Mouse (Mus musculus) macrophage (primary cell): ENCODE results near the gene Syne1. TPM values are rescaled to one million over a fixed set of nuclear protein-coding genes. Genes with fewer than 3 reads are reported as not detected.

Source experiments
- H3K27ac ChIP-seq: fragments of 350-480 bp; formaldehyde crosslinking; 2 replicates; pipeline ENCODE4 v1.9.0; 2021
- H3K36me3 ChIP-seq: fragments of 350-480 bp; formaldehyde crosslinking; 2 replicates; pipeline ENCODE4 v1.9.0; 2021; ENCODE audit errors: inconsistent target
- H3K4me3 ChIP-seq: fragments of 350-480 bp; formaldehyde crosslinking; 2 replicates; pipeline ENCODE4 v1.9.0; 2021; ENCODE audit errors: inconsistent target
- H3K79me2 ChIP-seq: fragments of 350-480 bp; formaldehyde crosslinking; 2 replicates; pipeline ENCODE4 v1.9.0; 2021; ENCODE audit errors: inconsistent target
- WGBS: methylation state at CpG from one replicate; pipeline ENCODE4 v1.1.7; 2026; ENCODE audit warnings: inconsistent platforms; ENCODE audit not compliant: missing documents; 5-methylcytosine and 5-hydroxymethylcytosine counted together
- polyA plus RNA-seq: library from polyadenylated mRNA; stranded (reverse); fragments of 250-400 nt; gene quantifications from 3 replicates; pipeline ENCODE4 v1.2.4, GENCODE M21; 2018; ENCODE audit warnings: inconsistent platforms

The Syne1 gene
- polyA plus RNA-seq, 1 experiment from 2014 or later = 14.6 TPM

- 55% methylated on average over 2 of the region's 2 CpGs for WGBS
- no peaks in the 10 kb centered on the region for H3K36me3 ChIP-seq
- H3K4me3 ChIP-seq = no peak overlapping the region
- H3K27ac ChIP-seq = no peak overlapping the region
- H3K79me2 ChIP-seq = no peaks in the 10 kb centered on the region
Measured at GRCm38 (mm10) chr10:5439802-5440350, 111.4 kb downstream of the Syne1 start.

GRCm38 (mm10) chr10:5437766-5438165, 113.5 kb downstream of the Syne1 start:
- H3K36me3 ChIP-seq = no peaks in the 10 kb centered on the region
- 75% methylated on average over 2 of the region's 2 CpGs for WGBS
- no peaks in the 10 kb centered on the region for H3K79me2 ChIP-seq
- no peak overlapping the region for H3K27ac ChIP-seq
- H3K4me3 ChIP-seq = no peak overlapping the region

DNA sequence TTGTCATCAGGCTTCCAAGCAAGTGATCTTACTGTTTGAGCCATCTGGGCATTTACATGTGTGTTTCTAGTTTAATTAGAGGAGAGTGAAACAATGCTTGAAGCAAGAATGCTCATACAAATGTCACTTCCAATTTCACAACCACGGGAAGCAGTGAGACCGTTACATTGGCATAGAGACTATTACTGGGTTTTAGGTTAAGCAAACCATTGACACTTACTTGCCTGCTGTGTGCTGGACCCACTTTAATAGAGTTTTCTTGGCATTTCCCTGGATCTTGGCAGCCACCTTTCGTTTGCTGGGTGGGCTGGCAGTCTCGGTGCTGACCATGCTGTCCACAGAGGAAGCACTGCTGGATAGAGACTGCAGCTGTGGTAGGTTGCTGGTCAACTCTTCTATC, 127.3 kb downstream of the Syne1 start:
- Histone ChIP-seq H3K27ac (no peak overlapping the region), H3K4me3 (no peak overlapping the region), H3K36me3 (no peaks in the 10 kb centered on the region), H3K79me2 (no peaks in the 10 kb centered on the region)
- WGBS = 95% methylated on average over 4 of the region's 4 CpGs

GRCm38 (mm10) chr10:5415730-5416129, 135.6 kb downstream of the Syne1 start:
- H3K36me3 ChIP-seq = no peaks in the 10 kb centered on the region

GRCm38 (mm10) chr10:5384131-5384776, 167.0 kb downstream of the Syne1 start:
- H3K4me3 ChIP-seq = no peak overlapping the region
- no peak overlapping the region for H3K27ac ChIP-seq
- H3K36me3 ChIP-seq = no peaks in the 10 kb centered on the region
- 64% methylated on average over 6 of the region's 6 CpGs for whole genome bisulfite sequencing
- no peaks in the 10 kb centered on the region for H3K79me2 ChIP-seq

More at GRCm38 (mm10) chr10:5415730-5416129, 135.6 kb downstream of the Syne1 start:
- no peaks in the 10 kb centered on the region for H3K79me2 ChIP-seq
- H3K4me3 ChIP-seq = no peak overlapping the region
- 92% methylated on average over 3 of the region's 3 CpGs for WGBS
- H3K27ac ChIP-seq = no peak overlapping the region

GRCm38 (mm10) chr10:5381536-5381935, 169.7 kb downstream of the Syne1 start:
- WGBS = 89% methylated on average over 4 of the region's 4 CpGs
- Histone ChIP-seq H3K27ac (no peak overlapping the region), H3K4me3 (no peak overlapping the region), H3K36me3 (no peaks in the 10 kb centered on the region), H3K79me2 (no peaks in the 10 kb centered on the region)

DNA sequence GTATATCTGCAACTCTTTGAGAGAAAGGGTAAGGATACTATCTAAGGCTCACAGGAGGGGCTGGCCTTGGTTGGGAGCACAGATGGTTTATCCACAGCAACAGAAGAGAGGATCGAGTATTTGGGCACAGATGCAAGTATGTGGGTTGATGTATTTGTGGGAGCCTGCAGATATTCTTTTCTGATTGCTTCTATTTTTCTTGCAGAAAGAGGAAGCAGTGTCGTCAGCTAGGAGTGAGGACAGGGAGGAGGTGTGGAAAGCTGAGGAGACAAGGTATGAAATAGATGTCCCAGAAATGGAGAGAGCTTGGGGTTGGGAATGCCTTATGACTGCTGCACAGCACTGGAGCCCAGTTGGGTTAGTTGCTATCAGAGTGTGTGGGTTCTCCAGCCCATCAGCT, 172.3 kb downstream of the Syne1 start:
- no peaks in the 10 kb centered on the region for H3K79me2 ChIP-seq
- H3K4me3 ChIP-seq = no peak overlapping the region
- H3K36me3 ChIP-seq = no peaks in the 10 kb centered on the region
- H3K27ac ChIP-seq = no peak overlapping the region
- WGBS = 21% methylated on average over 2 of the region's 2 CpGs

GRCm38 (mm10) chr10:5369599-5369998, 181.7 kb downstream of the Syne1 start:
- no peaks in the 10 kb centered on the region for H3K36me3 ChIP-seq
- 95% methylated on average over 4 of the region's 4 CpGs for WGBS
- no peaks in the 10 kb centered on the region for H3K79me2 ChIP-seq
- no peak overlapping the region for H3K4me3 ChIP-seq
- no peak overlapping the region for H3K27ac ChIP-seq

DNA sequence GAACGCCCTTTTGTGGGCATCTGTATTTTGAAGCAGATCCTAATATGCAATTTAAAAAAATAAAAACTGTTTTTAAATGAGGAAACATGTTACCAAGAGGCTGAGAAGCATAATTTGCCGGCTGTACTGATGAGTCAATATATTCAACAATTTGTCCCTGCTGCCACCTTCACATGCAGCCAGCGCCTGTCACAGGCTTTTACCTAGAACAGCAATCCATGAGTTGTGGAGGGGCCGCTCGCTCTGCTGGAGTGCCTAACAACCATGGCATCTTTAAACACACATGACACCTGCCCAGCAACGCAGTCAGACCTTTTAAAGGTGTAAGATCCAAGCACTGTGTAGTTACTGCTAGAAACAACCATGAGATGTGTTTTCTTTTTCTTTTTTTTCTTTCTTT, 183.0 kb downstream of the Syne1 start:
- no peak overlapping the region for H3K4me3 ChIP-seq
- 95% methylated on average over 6 of the region's 6 CpGs for WGBS
- H3K79me2 ChIP-seq = no peaks in the 10 kb centered on the region
- H3K27ac ChIP-seq = no peak overlapping the region
- H3K36me3 ChIP-seq = no peaks in the 10 kb centered on the region

DNA sequence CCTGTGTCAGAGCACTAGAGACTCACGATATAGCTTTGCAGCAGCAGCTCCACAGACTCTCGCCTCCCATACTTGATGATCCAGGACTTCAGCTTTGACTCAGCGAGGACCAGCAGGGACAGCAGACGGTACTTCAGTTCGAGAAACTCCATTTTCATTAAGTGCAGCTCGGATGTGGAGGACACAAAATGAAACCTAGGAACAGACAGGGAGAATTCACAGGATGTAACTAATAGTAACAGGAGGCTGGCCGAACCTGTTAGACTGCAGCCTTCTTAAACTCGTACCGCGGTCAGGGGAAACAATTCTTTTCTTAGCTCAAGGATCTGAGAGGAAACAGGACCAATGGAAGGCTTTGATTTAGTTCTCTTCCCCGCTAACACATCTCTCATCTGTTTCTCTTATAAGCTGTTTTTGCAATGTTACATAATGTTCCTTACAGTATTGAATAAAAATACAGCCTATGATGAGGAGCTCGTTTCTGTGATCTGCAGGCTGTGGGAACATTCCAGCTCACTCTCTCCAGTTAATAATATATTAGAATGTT, 183.7 kb downstream of the Syne1 start:
- no peaks in the 10 kb centered on the region for H3K79me2 ChIP-seq
- no peaks in the 10 kb centered on the region for H3K36me3 ChIP-seq
- WGBS = 84% methylated on average over 12 of the region's 12 CpGs
- no peak overlapping the region for H3K27ac ChIP-seq
- H3K4me3 ChIP-seq = no peak overlapping the region

DNA sequence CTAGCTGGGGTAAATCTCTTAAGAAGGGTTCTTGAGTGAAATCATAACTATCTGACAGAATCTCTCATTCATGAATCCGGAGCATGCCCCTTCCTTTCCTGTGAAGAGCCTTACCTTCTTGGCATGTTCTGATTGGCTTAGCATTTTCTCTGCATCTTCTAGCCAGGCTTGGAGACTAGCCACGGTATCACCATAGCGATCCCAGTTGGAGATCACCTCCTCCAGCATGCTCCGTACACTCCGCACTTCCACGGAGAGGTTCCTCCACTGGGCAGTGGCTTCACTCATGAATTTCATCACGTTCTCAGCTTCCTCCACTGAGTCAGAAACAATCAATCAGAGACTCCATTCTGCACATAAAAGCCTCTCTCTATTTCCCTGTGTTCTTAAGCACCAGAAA, 190.7 kb downstream of the Syne1 start:
- 85% methylated on average over 7 of the region's 7 CpGs for WGBS
- Histone ChIP-seq H3K4me3 (no peak overlapping the region), H3K27ac (no peak overlapping the region), H3K36me3 (no peaks in the 10 kb centered on the region), H3K79me2 (no peaks in the 10 kb centered on the region)

DNA sequence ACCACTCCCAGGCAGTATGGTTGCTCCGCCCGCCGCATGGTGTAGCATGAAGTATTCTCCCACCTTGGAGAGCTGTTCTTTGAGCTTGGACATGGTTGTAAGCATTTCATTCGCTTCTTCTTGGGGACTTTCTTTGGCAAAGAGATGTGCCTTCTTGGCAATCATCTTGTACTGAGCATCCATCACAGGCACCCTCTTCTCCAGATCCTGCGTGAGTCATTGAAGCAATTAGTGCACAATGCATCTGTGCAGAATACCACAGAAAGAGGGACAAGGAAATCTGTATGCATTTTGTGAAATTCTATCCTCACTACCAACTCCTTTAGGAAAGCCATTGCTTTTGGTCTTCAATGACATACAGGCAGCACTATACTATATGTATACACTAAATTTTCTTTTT, 194.7 kb downstream of the Syne1 start:
- no peaks in the 10 kb centered on the region for H3K36me3 ChIP-seq
- no peak overlapping the region for H3K4me3 ChIP-seq
- WGBS = 92% methylated on average over 5 of the region's 5 CpGs

GRCm38 (mm10) chr10:5353390-5353789, 197.9 kb downstream of the Syne1 start:
- Histone ChIP-seq H3K36me3 (no peaks in the 10 kb centered on the region), H3K4me3 (no peak overlapping the region), H3K27ac (no peak overlapping the region), H3K79me2 (no peaks in the 10 kb centered on the region)
- WGBS = 92% methylated on average over 1 of the region's 1 CpGs

More for the DNA sequence above, 194.7 kb downstream of the Syne1 start:
- no peaks in the 10 kb centered on the region for H3K79me2 ChIP-seq
- no peak overlapping the region for H3K27ac ChIP-seq

GRCm38 (mm10) chr10:5346911-5347310, 204.4 kb downstream of the Syne1 start:
- WGBS = 60% methylated on average over 1 of the region's 1 CpGs
- Histone ChIP-seq H3K79me2 (no peaks in the 10 kb centered on the region), H3K36me3 (no peaks in the 10 kb centered on the region), H3K27ac (no peak overlapping the region), H3K4me3 (no peak overlapping the region)

GRCm38 (mm10) chr10:5343211-5343610, 208.1 kb downstream of the Syne1 start:
- no peaks in the 10 kb centered on the region for H3K36me3 ChIP-seq
- WGBS = 83% methylated on average over 4 of the region's 4 CpGs
- no peak overlapping the region for H3K27ac ChIP-seq
- no peaks in the 10 kb centered on the region for H3K79me2 ChIP-seq
- no peak overlapping the region for H3K4me3 ChIP-seq
